Mouse (Mus musculus): ENCODE data around the gene Tmem131l. TPM values are rescaled to one million over a fixed set of nuclear protein-coding genes. Genes with fewer than 3 reads are reported as not detected.

Gene Tmem131l
- polyA plus RNA-seq, 1 experiment from 2014 or later, result 35.1 TPM

GRCm38 (mm10) chr3:84035728-84036364 is 4.1 kb downstream of the Tmem131l start:
- H3K4me2 ChIP-seq (replicated peaks; ENCODE audit: low read depth, low read length), result no peak overlapping the region
- no peak overlapping the region for H3K4me3 ChIP-seq (ENCODE audit: low read length)
- ATAC-seq (ENCODE audit: low FRiP score, low TSS enrichment), result no peak
- H3K36me3 ChIP-seq (ENCODE audit: insufficient read depth, low read length), result peaks cover 4% of the 10 kb centered on the region; the same call in 1 of the 2 replicates
- peaks cover 11% of the 10 kb centered on the region for H3K4me1 ChIP-seq (ENCODE audit: insufficient read depth, low read length)
- no peak overlapping the region for H3K9ac ChIP-seq (replicated peaks; ENCODE audit: low read length)
- H3K27me3 ChIP-seq (ENCODE audit: insufficient read depth, low read length), result no peaks in the 10 kb centered on the region
- no peaks in the 10 kb centered on the region for H3K9me3 ChIP-seq (ENCODE audit: low read length)
- no peak overlapping the region for H3K27ac ChIP-seq (ENCODE audit: low read length)
- WGBS, result 92% methylated on average over 6 of the region's 6 CpGs

- ATAC-seq (ENCODE audit: low FRiP score, low TSS enrichment), result no peak
- Histone ChIP-seq H3K27me3 (ENCODE audit: insufficient read depth, low read length) (no peaks in the 10 kb centered on the region), H3K36me3 (ENCODE audit: insufficient read depth, low read length) (peaks cover 12% of the 10 kb centered on the region; the same call in 1 of the 2 replicates), H3K27ac (ENCODE audit: low read length) (no peak overlapping the region), H3K9me3 (ENCODE audit: low read length) (no peaks in the 10 kb centered on the region), H3K4me1 (ENCODE audit: insufficient read depth, low read length) (peaks cover 10% of the 10 kb centered on the region), H3K4me2 (replicated peaks; ENCODE audit: low read depth, low read length) (no peak overlapping the region), H3K4me3 (ENCODE audit: low read length) (no peak overlapping the region), H3K9ac (replicated peaks; ENCODE audit: low read length) (no peak overlapping the region)
- WGBS, result 80% methylated on average over 5 of the region's 5 CpGs
Measured at GRCm38 (mm10) chr3:84034115-84034780, 5.7 kb downstream of the Tmem131l start.

DNA sequence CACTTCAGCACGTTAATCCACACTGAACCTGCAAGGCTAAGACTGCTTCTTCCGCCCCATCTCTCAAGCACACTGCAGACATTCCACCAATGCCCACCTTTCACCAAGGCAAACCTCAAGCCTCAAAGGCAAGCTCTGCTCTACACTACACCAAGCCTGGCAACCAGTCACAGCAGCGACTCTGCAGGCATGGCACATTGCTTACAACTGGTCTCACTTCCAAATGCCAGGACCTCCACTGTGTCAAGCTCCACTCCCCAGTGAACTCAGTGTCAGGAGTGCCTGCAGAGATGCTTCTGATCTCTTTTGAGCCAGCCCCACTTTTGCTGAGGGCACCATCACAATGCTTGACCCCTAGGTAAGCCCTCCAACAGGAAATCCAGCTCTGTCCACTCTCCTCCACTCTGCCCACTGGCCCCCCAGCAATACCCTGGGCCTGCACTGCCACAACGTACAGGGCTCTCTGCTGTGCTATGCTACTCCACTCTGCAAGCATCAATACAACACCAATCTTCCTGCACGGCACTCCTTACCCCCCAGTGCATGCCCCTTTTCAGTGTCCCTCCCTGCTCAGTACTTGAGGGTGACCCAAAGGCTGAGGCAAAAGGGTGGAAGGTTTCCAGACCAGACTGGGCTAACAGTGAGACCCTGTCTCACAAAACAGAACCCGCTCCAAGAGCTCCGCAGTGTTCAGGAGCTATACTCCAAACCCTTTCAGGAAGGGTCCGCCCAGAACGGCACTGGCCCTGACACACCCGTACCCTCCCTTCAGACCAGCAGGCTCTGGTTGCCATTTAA is 6.8 kb downstream of the Tmem131l start:
- no peak overlapping the region for H3K9ac ChIP-seq (replicated peaks; ENCODE audit: low read length)
- H3K27me3 ChIP-seq (ENCODE audit: insufficient read depth, low read length), result no peaks in the 10 kb centered on the region
- no peak overlapping the region for H3K27ac ChIP-seq (ENCODE audit: low read length)
- WGBS, result 81% methylated on average over 10 of the region's 10 CpGs
- peaks cover 12% of the 10 kb centered on the region; the same call in 1 of the 2 replicates for H3K36me3 ChIP-seq (ENCODE audit: insufficient read depth, low read length)
- H3K9me3 ChIP-seq (ENCODE audit: low read length), result no peaks in the 10 kb centered on the region
- H3K4me3 ChIP-seq (ENCODE audit: low read length), result no peak overlapping the region
- no peak for ATAC-seq (ENCODE audit: low FRiP score, low TSS enrichment)
- H3K4me1 ChIP-seq (ENCODE audit: insufficient read depth, low read length), result peaks cover 4% of the 10 kb centered on the region; the same call in 1 of the 2 replicates
- no peak overlapping the region for H3K4me2 ChIP-seq (replicated peaks; ENCODE audit: low read depth, low read length)

DNA sequence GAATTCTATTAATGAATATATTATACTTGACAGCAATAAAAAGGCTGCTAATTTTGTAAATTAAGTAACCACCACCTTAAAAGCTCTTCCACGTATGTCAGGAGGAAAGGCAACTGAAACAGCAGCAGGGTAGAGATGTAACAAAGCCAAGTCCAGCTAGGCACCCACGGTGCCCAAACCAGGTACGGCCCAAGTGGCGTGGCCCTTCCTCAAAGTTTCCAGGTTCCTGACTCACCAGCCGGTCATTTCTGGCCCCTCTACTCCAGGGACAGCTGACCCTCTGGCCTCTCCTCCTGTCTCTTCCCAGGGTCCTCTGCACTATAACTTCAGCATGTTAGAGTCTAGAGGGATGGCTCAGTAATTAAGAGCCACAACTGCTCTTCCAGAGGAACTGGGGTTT is 7.6 kb downstream of the Tmem131l start:
- no peak overlapping the region for H3K9ac ChIP-seq (replicated peaks; ENCODE audit: low read length)
- peaks cover 12% of the 10 kb centered on the region; the same call in 1 of the 2 replicates for H3K36me3 ChIP-seq (ENCODE audit: insufficient read depth, low read length)
- no peaks in the 10 kb centered on the region for H3K27me3 ChIP-seq (ENCODE audit: insufficient read depth, low read length)
- H3K27ac ChIP-seq (ENCODE audit: low read length), result no peak overlapping the region
- no peak overlapping the region for H3K4me2 ChIP-seq (replicated peaks; ENCODE audit: low read depth, low read length)
- no peak for ATAC-seq (ENCODE audit: low FRiP score, low TSS enrichment)
- no peaks in the 10 kb centered on the region; the same call in 1 of the 2 replicates for H3K4me1 ChIP-seq (ENCODE audit: insufficient read depth, low read length)
- 87% methylated on average over 5 of the region's 5 CpGs for WGBS
- H3K4me3 ChIP-seq (ENCODE audit: low read length), result no peak overlapping the region
- H3K9me3 ChIP-seq (ENCODE audit: low read length), result no peaks in the 10 kb centered on the region

DNA sequence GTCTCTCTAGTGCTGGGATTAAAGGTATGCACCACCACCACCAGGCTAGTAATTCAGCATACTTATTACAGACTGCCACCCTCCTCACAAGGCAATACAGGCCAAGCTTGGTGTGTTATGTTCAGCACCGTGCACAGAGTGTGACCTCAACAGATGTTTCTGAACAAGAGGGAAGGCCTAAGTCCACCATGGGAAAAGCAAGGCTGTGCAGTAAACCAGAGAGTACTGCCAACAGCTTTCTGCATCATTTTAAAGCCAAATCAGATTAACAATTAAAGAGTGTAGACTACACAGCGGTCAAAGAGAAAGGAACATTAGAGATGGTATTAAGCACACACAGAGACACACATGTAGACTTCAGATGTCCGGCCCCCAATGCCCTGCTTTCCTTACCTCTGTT is 8.8 kb downstream of the Tmem131l start:
- ATAC-seq (ENCODE audit: low FRiP score, low TSS enrichment), result no peak
- H3K27me3 ChIP-seq (ENCODE audit: insufficient read depth, low read length), result no peaks in the 10 kb centered on the region
- H3K36me3 ChIP-seq (ENCODE audit: insufficient read depth, low read length), result peaks cover 12% of the 10 kb centered on the region; the same call in 1 of the 2 replicates
- H3K27ac ChIP-seq (ENCODE audit: low read length), result no peak overlapping the region
- WGBS, result 89% methylated on average over 3 of the region's 3 CpGs
- H3K4me2 ChIP-seq (replicated peaks; ENCODE audit: low read depth, low read length), result no peak overlapping the region
- no peaks in the 10 kb centered on the region; the same call in 1 of the 2 replicates for H3K4me1 ChIP-seq (ENCODE audit: insufficient read depth, low read length)
- no peaks in the 10 kb centered on the region for H3K9me3 ChIP-seq (ENCODE audit: low read length)
- H3K4me3 ChIP-seq (ENCODE audit: low read length), result no peak overlapping the region
- no peak overlapping the region for H3K9ac ChIP-seq (replicated peaks; ENCODE audit: low read length)

- Histone ChIP-seq H3K9me3 (ENCODE audit: low read length) (no peaks in the 10 kb centered on the region), H3K4me2 (replicated peaks; ENCODE audit: low read depth, low read length) (no peak overlapping the region), H3K27me3 (ENCODE audit: insufficient read depth, low read length) (no peaks in the 10 kb centered on the region), H3K9ac (replicated peaks; ENCODE audit: low read length) (no peak overlapping the region), H3K36me3 (ENCODE audit: insufficient read depth, low read length) (peaks cover 12% of the 10 kb centered on the region; the same call in 1 of the 2 replicates), H3K27ac (ENCODE audit: low read length) (no peak overlapping the region), H3K4me1 (ENCODE audit: insufficient read depth, low read length) (peaks cover 6% of the 10 kb centered on the region), H3K4me3 (ENCODE audit: low read length) (no peak overlapping the region)
- no peak for ATAC-seq (ENCODE audit: low FRiP score, low TSS enrichment)
- WGBS, result 84% methylated on average over 4 of the region's 4 CpGs
Measured at GRCm38 (mm10) chr3:84028968-84029367, 11.0 kb downstream of the Tmem131l start.

- 60% methylated on average over 8 of the region's 8 CpGs for WGBS
- no peak for ATAC-seq (ENCODE audit: low FRiP score, low TSS enrichment)
Measured at GRCm38 (mm10) chr3:84027691-84028159, 12.2 kb downstream of the Tmem131l start.

GRCm38 (mm10) chr3:84024512-84025072 is 15.4 kb downstream of the Tmem131l start:
- H3K27me3 ChIP-seq (ENCODE audit: insufficient read depth, low read length), result no peaks in the 10 kb centered on the region
- H3K4me2 ChIP-seq (replicated peaks; ENCODE audit: low read depth, low read length), result no peak overlapping the region
- no peak overlapping the region for H3K27ac ChIP-seq (ENCODE audit: low read length)
- peaks cover 29% of the 10 kb centered on the region for H3K4me1 ChIP-seq (ENCODE audit: insufficient read depth, low read length)
- H3K36me3 ChIP-seq (ENCODE audit: insufficient read depth, low read length), result no peaks in the 10 kb centered on the region; the same call in 1 of the 2 replicates
- 68% methylated on average over 12 of the region's 12 CpGs for WGBS
- H3K4me3 ChIP-seq (ENCODE audit: low read length), result no peak overlapping the region
- no peak for ATAC-seq (ENCODE audit: low FRiP score, low TSS enrichment)
- H3K9ac ChIP-seq (replicated peaks; ENCODE audit: low read length), result no peak overlapping the region
- no peaks in the 10 kb centered on the region for H3K9me3 ChIP-seq (ENCODE audit: low read length)

More at GRCm38 (mm10) chr3:84027691-84028159, 12.2 kb downstream of the Tmem131l start:
- no peak overlapping the region for H3K9ac ChIP-seq (replicated peaks; ENCODE audit: low read length)
- H3K4me2 ChIP-seq (replicated peaks; ENCODE audit: low read depth, low read length), result no peak overlapping the region
- H3K36me3 ChIP-seq (ENCODE audit: insufficient read depth, low read length), result peaks cover 12% of the 10 kb centered on the region; the same call in 1 of the 2 replicates
- H3K9me3 ChIP-seq (ENCODE audit: low read length), result no peaks in the 10 kb centered on the region
- peaks cover 11% of the 10 kb centered on the region for H3K4me1 ChIP-seq (ENCODE audit: insufficient read depth, low read length)
- H3K27me3 ChIP-seq (ENCODE audit: insufficient read depth, low read length), result no peaks in the 10 kb centered on the region
- H3K27ac ChIP-seq (ENCODE audit: low read length), result no peak overlapping the region
- no peak overlapping the region for H3K4me3 ChIP-seq (ENCODE audit: low read length)

GRCm38 (mm10) chr3:84022723-84023122 is 17.3 kb downstream of the Tmem131l start:
- Histone ChIP-seq H3K27me3 (ENCODE audit: insufficient read depth, low read length) (no peaks in the 10 kb centered on the region), H3K4me1 (ENCODE audit: insufficient read depth, low read length) (peaks cover 29% of the 10 kb centered on the region), H3K36me3 (ENCODE audit: insufficient read depth, low read length) (0 out of 2 replicates have a peak, but pooled peaks cover 2% of the 10 kb centered on the region), H3K27ac (ENCODE audit: low read length) (no peak overlapping the region), H3K4me3 (ENCODE audit: low read length) (no peak overlapping the region), H3K9me3 (ENCODE audit: low read length) (no peaks in the 10 kb centered on the region), H3K4me2 (replicated peaks; ENCODE audit: low read depth, low read length) (no peak overlapping the region), H3K9ac (replicated peaks; ENCODE audit: low read length) (no peak overlapping the region)
- ATAC-seq (ENCODE audit: low FRiP score, low TSS enrichment), result peak; percentile 58; the same call in 1 of the 2 replicates
- WGBS, result 67% methylated on average over 5 of the region's 5 CpGs

Data from kidney, embryonic 16.5 days (tissue).